Mouse (Mus musculus): ENCODE data around the gene Rad51b.

Rad51b gene

GRCm38 (mm10) chr12:79330571-79330970, 33.5 kb downstream of the Rad51b start:
- no peak for DNase-seq (ENCODE audit: low spot score)

GRCm38 (mm10) chr12:79331722-79332121, 34.6 kb downstream of the Rad51b start:
- DNase-seq (ENCODE audit: low spot score), result no peak

- no peak for DNase-seq (ENCODE audit: low spot score)
Observed at GRCm38 (mm10) chr12:79338791-79339190, 41.7 kb downstream of the Rad51b start.

- DNase-seq (ENCODE audit: low spot score), result no peak
Observed at GRCm38 (mm10) chr12:79340513-79340912, 43.4 kb downstream of the Rad51b start.

GRCm38 (mm10) chr12:79341291-79341845, 44.3 kb downstream of the Rad51b start:
- DNase-seq (ENCODE audit: low spot score), result no peak

GRCm38 (mm10) chr12:79346198-79346733, 49.2 kb downstream of the Rad51b start:
- DNase-seq (ENCODE audit: low spot score), result no peak

GRCm38 (mm10) chr12:79347643-79348042, 50.6 kb downstream of the Rad51b start:
- peak; percentile 62 for DNase-seq (ENCODE audit: low spot score)

GRCm38 (mm10) chr12:79351461-79351860, 54.4 kb downstream of the Rad51b start:
- DNase-seq (ENCODE audit: low spot score), result no peak

- no peak for DNase-seq (ENCODE audit: low spot score)
Observed at GRCm38 (mm10) chr12:79352086-79352741, 55.1 kb downstream of the Rad51b start.

- no peak for DNase-seq (ENCODE audit: low spot score)
Observed at GRCm38 (mm10) chr12:79352742-79353114, 55.6 kb downstream of the Rad51b start.

- DNase-seq (ENCODE audit: low spot score), result no peak
Observed at GRCm38 (mm10) chr12:79353356-79353755, 56.3 kb downstream of the Rad51b start.

GRCm38 (mm10) chr12:79354621-79355020, 57.5 kb downstream of the Rad51b start:
- no peak for DNase-seq (ENCODE audit: low spot score)

GRCm38 (mm10) chr12:79356138-79356537, 59.1 kb downstream of the Rad51b start:
- DNase-seq (ENCODE audit: low spot score), result no peak

GRCm38 (mm10) chr12:79357631-79358030, 60.5 kb downstream of the Rad51b start:
- no peak for DNase-seq (ENCODE audit: low spot score)

- peak; percentile 48 for DNase-seq (ENCODE audit: low spot score)
Observed at GRCm38 (mm10) chr12:79358613-79359218, 61.6 kb downstream of the Rad51b start.

GRCm38 (mm10) chr12:79359404-79359803, 62.3 kb downstream of the Rad51b start:
- DNase-seq (ENCODE audit: low spot score), result no peak

GRCm38 (mm10) chr12:79362219-79362618, 65.1 kb downstream of the Rad51b start:
- DNase-seq (ENCODE audit: low spot score), result no peak

- no peak for DNase-seq (ENCODE audit: low spot score)
Observed at GRCm38 (mm10) chr12:79364284-79364683, 67.2 kb downstream of the Rad51b start.

GRCm38 (mm10) chr12:79368818-79369217, 71.7 kb downstream of the Rad51b start:
- DNase-seq (ENCODE audit: low spot score), result no peak

GRCm38 (mm10) chr12:79369512-79370165, 72.6 kb downstream of the Rad51b start:
- DNase-seq (ENCODE audit: low spot score), result no peak

- DNase-seq (ENCODE audit: low spot score), result no peak
Observed at GRCm38 (mm10) chr12:79372697-79373096, 75.6 kb downstream of the Rad51b start.

GRCm38 (mm10) chr12:79377378-79377777, 80.3 kb downstream of the Rad51b start:
- DNase-seq (ENCODE audit: low spot score), result no peak

GRCm38 (mm10) chr12:79377861-79378260, 80.8 kb downstream of the Rad51b start:
- no peak for DNase-seq (ENCODE audit: low spot score)

Measured in urinary bladder, postnatal 25 days (tissue).